Mouse (Mus musculus) B cell, adult 67 days (primary cell): Measurements from ENCODE around the gene Rgp1. TPM values are rescaled to one million over a fixed set of nuclear protein-coding genes. Genes with fewer than 3 reads are reported as not detected.

Experiments
- total RNA-seq, 2 experiments: library from RNA; stranded (reverse); gene quantifications; 4 replicates each; pipeline ENCODE4 v1.2.4; 2023

The Rgp1 gene
- 10 to 100 TPM; 55.0 to 64.4 TPM for total RNA-seq

DNA sequence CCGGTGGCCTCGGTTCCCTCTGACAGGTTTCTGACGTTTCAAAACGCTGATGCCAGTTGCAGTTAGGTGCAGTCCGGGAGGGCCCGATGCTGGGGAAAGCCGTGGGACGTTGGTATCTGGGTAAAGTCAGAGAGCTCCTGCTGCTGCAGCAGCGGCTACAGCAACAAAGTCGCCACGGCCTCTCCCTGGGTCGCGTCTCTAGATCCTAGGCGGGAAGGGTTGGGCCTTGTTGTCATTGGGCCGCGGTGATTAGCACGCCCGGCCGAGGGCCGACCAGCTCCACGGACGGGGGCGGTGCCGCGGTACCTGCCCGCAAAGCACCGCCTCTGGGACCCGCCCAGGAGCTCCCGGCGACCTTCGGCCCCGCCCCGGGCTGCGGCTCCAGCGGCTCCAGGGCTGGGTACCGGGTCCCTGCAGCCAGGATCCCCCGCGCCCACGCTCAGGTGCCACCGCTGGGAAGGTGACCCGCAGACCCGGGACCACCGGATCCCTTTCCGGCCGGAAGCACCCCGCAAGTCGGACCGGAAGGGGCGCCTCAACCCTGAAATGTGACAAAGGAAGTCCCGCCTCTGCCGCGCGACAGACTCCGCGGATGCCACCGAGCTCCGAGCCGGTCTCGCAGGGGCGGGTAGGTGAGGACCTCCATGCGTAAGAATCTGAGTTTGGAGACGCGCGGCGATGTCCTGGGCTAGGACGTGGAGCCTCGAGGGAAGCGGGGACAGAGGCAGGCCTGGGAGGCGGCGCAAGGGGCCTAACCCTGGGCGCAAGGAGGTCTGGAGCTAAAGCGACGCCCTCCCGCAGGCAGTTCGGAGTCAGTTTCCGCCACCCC, at the start of gene Rgp1, which contains the start of gene Gba2:
Gene Rgp1, plus strand, starts transcription at position 340 of the 829 bp plus-strand sequence.
Gene Gba2, minus strand, starts transcription at position 498 of the 829 bp plus-strand sequence.

DNA sequence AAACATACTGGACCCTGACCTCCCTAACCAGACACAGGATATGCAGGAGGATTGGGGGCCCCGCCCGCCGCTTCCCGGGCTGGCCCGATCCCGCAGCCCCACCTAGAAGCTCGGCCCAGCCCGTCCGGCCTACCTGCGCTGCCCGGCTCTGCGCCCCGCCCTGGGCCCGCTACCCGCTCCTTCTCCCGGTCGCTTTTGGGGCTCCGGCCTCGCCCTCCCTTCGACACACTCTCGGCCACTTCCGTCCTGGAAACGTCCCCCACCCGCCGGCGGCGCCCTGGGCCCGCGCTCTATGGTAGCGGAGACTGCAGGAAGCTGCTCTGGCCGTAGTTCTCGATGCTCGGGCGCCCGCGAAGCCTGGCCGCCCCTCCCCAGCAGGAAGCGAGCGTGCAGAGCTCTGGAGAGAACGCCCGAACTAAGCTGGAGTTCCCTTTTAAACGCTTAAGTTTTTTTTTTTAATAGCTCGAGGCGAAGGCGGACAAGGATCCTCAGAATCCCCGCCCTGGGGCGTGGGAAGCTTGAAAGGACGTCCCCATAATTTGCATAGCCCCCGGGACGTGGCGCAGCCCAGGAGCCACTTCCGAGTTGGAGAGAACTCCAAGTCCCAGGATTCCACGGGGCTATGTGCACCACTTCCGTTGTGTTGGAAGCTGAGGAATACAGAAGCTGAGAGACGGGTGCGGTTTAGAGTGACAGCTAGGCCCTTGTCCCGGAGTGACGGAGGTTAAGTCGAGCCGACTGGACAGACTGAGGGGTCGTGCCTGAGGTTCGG, 16.3 kb upstream of the Rgp1 start, which contains the start of the genes Creb3 and Tln1:
Gene Creb3, plus strand, starts transcription at position 336 of the 772 bp plus-strand sequence.
Gene Tln1, minus strand, starts transcription at position 695 of the 772 bp plus-strand sequence.

DNA sequence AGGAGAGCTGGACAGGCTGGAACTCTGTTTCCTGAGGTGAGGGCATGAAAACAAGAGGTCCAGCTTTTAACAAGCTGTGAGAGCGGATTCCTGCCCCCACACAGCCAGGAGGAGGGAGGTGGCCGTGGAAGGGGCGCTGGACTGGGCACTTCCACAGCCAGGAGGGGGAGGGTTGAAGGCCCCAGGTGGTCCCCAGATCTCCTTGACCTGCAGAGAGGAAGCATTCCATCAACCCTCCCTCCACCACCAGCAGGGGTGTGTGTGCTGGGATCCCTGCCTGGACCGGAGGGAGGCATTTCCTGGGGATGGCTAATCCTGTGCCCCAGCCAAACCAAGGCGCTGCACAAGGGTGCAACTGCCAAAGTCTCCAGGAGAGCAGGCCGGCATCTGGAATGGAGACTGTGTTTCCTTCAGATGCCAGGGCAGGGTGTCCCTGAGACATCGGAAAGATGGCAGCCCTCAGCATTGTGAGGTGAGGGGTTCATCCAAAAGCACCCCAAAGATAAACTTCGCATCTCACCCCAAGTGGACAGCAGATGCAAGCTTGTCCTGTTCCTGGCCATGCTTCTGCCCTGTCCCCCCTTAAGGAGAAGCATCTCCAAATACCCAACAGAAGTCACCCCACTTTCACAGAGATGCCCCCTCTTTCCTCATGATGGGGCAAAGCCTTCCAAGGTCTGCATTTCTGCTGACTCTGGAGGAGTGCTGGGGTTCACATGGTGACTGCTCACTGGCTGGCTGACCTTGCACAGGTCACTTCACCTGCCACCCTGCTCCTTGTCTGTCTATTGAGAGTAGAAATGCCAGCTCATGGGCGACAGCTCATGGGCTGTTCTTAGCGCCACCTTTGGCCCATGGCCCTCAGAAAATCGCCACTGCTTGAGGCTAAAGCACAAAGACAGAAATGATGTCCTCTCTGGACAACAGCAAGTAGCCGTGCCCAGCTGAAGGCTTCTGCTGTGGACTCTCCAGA, 6.2 kb downstream of the Rgp1 start, which contains the start of gene Msmp:
Gene Msmp, minus strand, starts transcription at position 51 of the 973 bp plus-strand sequence.

DNA sequence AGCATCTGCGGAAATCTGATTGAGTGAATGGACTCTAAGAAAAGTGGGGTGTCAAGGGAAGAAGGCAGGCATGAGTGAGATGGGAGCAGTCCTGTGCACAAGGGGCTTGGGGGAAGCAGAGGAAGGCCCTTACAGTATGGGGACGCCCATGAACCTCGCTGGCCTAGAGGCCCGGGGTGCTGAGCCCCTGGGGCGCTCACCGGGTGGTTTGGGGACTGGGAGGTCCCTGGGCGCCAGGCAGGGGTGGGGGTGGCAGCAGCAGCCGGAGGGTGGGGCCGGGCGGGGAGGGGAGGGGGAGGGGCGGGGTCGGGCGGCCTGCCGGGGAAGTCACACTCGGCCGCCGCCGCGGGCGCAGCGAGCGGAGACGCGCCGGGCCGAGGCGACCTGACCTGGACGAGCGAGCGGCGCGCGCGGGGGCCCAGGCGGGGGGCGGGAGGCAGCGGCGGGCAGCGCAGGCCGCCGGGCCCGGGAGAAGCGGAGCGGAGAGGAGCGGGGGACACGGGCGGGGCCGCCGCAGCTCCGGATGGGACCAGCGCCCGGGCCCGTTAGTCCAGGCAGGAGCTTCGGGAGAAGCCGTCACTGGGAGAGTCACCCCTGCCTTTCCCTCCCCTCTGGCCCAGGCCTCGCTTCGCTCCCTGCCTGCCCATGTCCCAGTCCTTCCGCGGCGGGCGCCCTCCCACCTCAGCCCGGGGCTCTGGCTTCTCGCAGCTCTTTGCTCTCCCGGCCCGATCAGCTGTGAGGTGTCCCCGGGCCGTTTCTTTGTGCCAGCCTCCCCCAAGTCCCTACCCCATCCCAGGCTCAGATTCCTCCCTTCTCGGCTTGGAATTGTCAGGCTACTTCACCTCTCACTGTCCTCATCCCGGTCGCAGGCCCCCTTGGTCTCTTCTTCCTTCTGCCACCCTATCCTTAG, 52.8 kb downstream of the Rgp1 start, which contains the start of gene Npr2:
Gene Npr2, plus strand, starts transcription at position 890 of the 910 bp plus-strand sequence.

Other genes starting within 250 kb of the Rgp1 start
- not detected for gene Rusc2, start 196.7 kb upstream of the Rgp1 start, total RNA-seq
- gene Fam166b, start 149.6 kb upstream of the Rgp1 start, total RNA-seq: not detected
- 10 to 100 TPM; 71.2 to 74.1 TPM for gene Tesk1, start 136.8 kb upstream of the Rgp1 start, total RNA-seq
- gene Cd72, start 124.1 kb upstream of the Rgp1 start, total RNA-seq: 100 to 1,000 TPM; 512 to 548 TPM
- gene Sit1, start 95.0 kb upstream of the Rgp1 start, total RNA-seq: 10 to 100 TPM; 10.3 to 18.2 TPM
- gene Ccdc107, start 85.8 kb upstream of the Rgp1 start, total RNA-seq: 10 to 100 TPM; 27.5 to 31.2 TPM
- gene Arhgef39, start 79.0 kb upstream of the Rgp1 start, total RNA-seq: 1 to 10 TPM; 1.5 to 2.7 TPM
- under 1 TPM; 0.32 to 0.86 TPM for gene Car9, start 71.7 kb upstream of the Rgp1 start, total RNA-seq
- gene Tpm2, start 55.0 kb upstream of the Rgp1 start, total RNA-seq: not detected
- gene Creb3, start 16.4 kb upstream of the Rgp1 start, total RNA-seq: 10 to 100 TPM; 68.9 to 74.4 TPM
- 100 to 1,000 TPM; 274 to 317 TPM for gene Tln1, start 16.0 kb upstream of the Rgp1 start, total RNA-seq
- 10 to 100 TPM; 43.2 to 50.3 TPM for gene Gba2, start 158 bp downstream of the Rgp1 start, total RNA-seq
- not detected for gene Msmp, start 5.8 kb downstream of the Rgp1 start, total RNA-seq
- 1 to 10 TPM; 1.4 to 4.2 TPM for gene Npr2, start 53.2 kb downstream of the Rgp1 start, total RNA-seq
- gene Spag8, start 74.9 kb downstream of the Rgp1 start, total RNA-seq: under 1 TPM in 1 of 2 experiments, not detected in 1; 0.52 TPM
- 10 to 100 TPM; 21.1 to 23.2 TPM for gene Hint2, start 77.8 kb downstream of the Rgp1 start, total RNA-seq
- gene Tmem8b, start 90.3 kb downstream of the Rgp1 start, total RNA-seq: 1 to 10 TPM; 3.4 to 5.9 TPM
- gene Fam221b, start 90.4 kb downstream of the Rgp1 start, total RNA-seq: under 1 TPM in 1 of 2 experiments, not detected in 1; 0.15 TPM
- gene Olfr70, start 122.1 kb downstream of the Rgp1 start, total RNA-seq: not detected
- not detected for gene Olfr71, start 131.5 kb downstream of the Rgp1 start, total RNA-seq
- gene Hrct1, start 148.5 kb downstream of the Rgp1 start, total RNA-seq: not detected
- not detected for gene Spaar, start 151.3 kb downstream of the Rgp1 start, total RNA-seq
- gene Olfr159, start 192.3 kb downstream of the Rgp1 start, total RNA-seq: not detected
- not detected for gene Olfr156, start 245.2 kb downstream of the Rgp1 start, total RNA-seq